Mouse (Mus musculus): ENCODE results near the gene Lst1. TPM values are rescaled to one million over a fixed set of nuclear protein-coding genes. Genes with fewer than 3 reads are reported as not detected.
A peak's percentile ranks its signal among the peaks of the same experiment; 100 is the strongest.

The Lst1 gene
- polyA plus RNA-seq, 1 experiment, result 8.2 TPM

DNA sequence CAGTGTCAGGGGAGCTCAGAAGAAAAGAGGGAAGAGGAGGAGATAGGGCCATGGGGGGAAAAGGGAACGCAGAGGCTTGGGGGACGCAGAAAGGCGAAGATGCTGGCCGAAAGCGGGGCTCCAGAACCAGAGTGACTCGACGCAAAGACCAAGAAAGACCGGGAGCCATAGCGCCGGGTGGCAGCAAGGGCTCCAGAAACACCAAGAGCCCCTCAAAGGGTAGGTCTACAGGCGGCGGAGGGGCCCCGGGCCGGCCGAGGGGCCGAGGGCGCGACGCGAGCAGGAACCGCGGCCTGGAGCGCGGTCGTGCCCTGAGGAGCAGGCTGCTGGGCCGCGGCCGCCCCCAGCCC, 24.0 kb downstream of the Lst1 start:
- TF ChIP-seq POLR2A (IDR thresholded peaks at IDR 0.05; ENCODE audit: borderline replicate concordance, extremely low read depth, insufficient read depth, insufficient read length, poor library complexity, severe bottlenecking), result no peak
- no peak for TF ChIP-seq CTCF (IDR thresholded peaks at IDR 0.05; ENCODE audit: borderline replicate concordance, extremely low read depth, insufficient read depth, insufficient read length)
- peak; percentile 20 for DNase-seq (ENCODE audit: low read depth)

- TF ChIP-seq POLR2A (IDR thresholded peaks at IDR 0.05; ENCODE audit: borderline replicate concordance, extremely low read depth, insufficient read depth, insufficient read length, poor library complexity, severe bottlenecking), result no peak
- TF ChIP-seq CTCF (IDR thresholded peaks at IDR 0.05; ENCODE audit: borderline replicate concordance, extremely low read depth, insufficient read depth, insufficient read length), result no peak
- peak; percentile 28 for DNase-seq (ENCODE audit: low read depth)
These were observed 24.7 kb downstream of the Lst1 start for GRCm38 (mm10) chr17:35163326-35164081.

DNA sequence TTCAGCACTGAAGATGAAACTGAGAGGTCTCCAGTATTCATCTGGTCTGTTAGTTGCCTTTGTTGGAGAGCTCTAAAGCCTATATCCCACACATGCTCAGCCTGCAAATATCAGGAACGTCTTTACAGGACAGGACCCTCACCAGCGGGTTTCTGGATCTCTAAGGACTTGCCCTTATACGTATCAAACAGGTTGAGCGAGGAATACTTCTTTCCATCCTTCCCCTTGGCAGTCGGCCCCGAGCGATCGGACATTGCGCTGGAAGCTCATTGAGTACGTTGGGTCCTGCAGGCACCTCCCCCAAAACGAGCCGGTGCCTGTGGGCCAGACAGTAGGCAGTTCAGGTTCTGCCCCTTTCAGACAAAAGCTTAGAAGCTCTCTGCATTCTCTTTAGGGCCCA, 25.5 kb downstream of the Lst1 start:
- TF ChIP-seq POLR2A (IDR thresholded peaks at IDR 0.05; ENCODE audit: borderline replicate concordance, extremely low read depth, insufficient read depth, insufficient read length, poor library complexity, severe bottlenecking) (no peak), CTCF (IDR thresholded peaks at IDR 0.05; ENCODE audit: borderline replicate concordance, extremely low read depth, insufficient read depth, insufficient read length) (no peak)
- DNase-seq (ENCODE audit: low read depth), result no peak

DNA sequence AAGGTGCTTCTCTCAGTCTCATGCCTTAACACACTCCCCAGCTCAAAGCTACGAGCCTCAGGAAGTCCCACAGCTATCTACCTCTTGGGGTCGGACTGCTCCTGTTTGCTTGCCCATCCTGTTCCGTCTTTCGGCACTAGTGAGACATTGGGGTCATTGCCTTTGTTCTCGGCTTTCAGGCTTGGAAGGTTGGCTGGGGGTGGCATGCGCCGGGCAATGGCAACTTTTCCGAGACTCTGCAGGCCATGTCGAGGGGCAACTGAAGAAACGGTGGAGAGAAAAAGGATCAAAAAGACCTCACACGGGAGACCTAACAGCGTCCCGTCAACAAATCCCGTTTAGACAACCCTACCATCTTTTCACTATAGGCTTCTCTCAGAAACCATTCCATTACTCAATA, 26.1 kb downstream of the Lst1 start:
- no peak for DNase-seq (ENCODE audit: low read depth)
- TF ChIP-seq CTCF (IDR thresholded peaks at IDR 0.05; ENCODE audit: borderline replicate concordance, extremely low read depth, insufficient read depth, insufficient read length) (no peak), POLR2A (IDR thresholded peaks at IDR 0.05; ENCODE audit: borderline replicate concordance, extremely low read depth, insufficient read depth, insufficient read length, poor library complexity, severe bottlenecking) (no peak)

DNA sequence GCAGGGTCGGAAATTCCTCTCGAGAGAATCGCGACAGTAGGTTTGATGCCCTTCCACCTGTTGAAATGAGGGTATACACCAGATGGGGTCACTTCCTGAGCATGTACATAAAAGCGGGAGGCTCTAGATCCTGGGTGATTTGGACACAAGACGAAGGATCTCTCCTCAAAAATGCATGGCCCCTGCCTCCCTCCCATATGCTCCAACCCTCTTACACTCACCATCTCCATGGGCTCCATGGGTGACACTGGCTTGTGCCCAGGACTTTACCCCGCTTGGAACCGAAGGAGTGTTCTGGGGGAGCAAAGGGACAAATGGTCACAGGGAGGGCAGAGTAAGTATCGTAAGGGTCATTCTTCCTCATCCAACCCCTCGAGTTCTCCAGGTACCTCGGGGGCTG, 26.8 kb downstream of the Lst1 start:
- no peak for TF ChIP-seq CTCF (IDR thresholded peaks at IDR 0.05; ENCODE audit: borderline replicate concordance, extremely low read depth, insufficient read depth, insufficient read length)
- TF ChIP-seq POLR2A (IDR thresholded peaks at IDR 0.05; ENCODE audit: borderline replicate concordance, extremely low read depth, insufficient read depth, insufficient read length, poor library complexity, severe bottlenecking), result no peak
- DNase-seq (ENCODE audit: low read depth), result no peak

DNA sequence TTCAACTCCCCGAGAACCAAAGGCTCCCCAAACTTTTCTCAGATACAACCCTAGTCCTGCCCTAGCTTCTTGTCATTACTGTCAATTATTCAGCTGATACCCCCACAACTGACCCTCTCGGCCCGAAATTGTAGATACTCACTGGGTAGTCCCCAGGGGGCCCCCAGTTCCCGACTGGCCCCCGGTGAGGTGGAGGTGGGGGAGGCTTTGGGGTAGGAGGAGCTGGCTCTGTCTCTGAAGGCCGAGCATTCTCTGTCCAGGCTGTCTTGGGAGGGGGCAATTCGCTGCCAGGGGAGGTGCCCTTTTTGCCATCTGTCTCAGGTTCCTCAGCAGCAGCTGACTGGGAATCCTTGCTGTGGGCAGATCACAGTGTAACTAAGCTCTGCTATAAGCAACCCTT, 28.6 kb downstream of the Lst1 start:
- no peak for DNase-seq (ENCODE audit: low read depth)
- no peak for TF ChIP-seq POLR2A (IDR thresholded peaks at IDR 0.05; ENCODE audit: borderline replicate concordance, extremely low read depth, insufficient read depth, insufficient read length, poor library complexity, severe bottlenecking)

DNA sequence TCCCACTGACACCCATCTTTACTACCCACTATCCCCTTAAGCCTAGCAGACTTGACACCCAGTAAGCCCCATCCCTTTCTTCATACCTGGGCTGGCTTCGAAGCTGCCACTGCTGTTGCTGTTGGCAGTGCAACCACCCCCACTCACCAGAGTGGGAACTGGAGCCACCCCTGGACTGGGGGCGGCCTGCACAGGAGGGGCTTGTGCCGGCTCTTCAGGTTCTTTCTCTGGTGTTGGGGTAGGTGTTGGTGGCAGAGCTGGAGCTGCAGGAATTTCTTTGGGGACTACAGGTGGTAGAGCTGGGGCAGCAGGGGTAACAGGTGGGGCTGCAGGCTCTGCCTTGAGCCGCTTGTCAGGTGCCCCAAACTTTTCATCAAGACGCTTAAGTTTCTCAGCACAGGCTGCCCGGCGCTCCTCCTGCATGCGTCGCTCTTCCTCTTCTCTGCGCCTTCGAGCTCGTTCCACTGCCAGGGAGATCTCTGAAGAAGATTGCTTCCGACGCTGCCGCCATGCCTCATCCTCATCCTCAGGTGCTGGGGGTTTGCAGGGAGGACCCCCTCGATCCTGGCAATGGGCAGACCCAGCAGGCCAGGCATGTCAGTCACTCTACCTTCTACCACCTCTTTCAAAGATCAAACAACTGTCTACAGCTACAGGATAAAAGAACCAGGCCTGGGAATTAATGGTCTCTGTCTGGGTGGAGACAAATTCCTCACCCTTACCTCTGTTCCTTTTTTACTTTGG, 29.2 kb downstream of the Lst1 start:
- no peak for DNase-seq (ENCODE audit: low read depth)
- no peak for TF ChIP-seq POLR2A (IDR thresholded peaks at IDR 0.05; ENCODE audit: borderline replicate concordance, extremely low read depth, insufficient read depth, insufficient read length, poor library complexity, severe bottlenecking)
- TF ChIP-seq CTCF (IDR thresholded peaks at IDR 0.05; ENCODE audit: borderline replicate concordance, extremely low read depth, insufficient read depth, insufficient read length), result no peak

DNA sequence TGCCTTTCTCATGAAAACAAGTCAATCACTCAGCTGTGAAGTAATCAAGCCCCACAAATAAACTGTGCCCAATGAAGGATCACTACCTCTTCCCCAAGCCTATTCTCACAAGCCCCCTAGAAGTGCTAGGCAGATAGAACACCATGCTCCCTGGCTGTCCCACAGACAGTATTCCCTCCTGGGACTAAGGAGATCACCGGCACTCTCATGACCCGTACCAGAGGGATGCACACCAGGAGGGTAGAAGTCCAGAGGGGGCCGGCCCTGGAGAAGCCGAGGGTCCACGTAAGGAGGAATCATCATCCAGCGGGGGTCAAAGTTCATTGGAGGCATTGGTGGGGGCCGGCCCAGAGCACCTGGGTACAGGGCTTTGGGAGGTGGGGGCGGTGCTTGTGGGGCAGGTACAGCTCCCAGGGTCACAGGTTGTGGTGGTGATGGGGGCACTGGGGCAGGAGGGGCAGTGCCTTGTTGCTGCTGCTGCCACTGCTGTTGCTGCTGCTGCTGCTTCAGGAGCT, 30.5 kb downstream of the Lst1 start:
- TF ChIP-seq POLR2A (IDR thresholded peaks at IDR 0.05; ENCODE audit: borderline replicate concordance, extremely low read depth, insufficient read depth, insufficient read length, poor library complexity, severe bottlenecking) (no peak), CTCF (IDR thresholded peaks at IDR 0.05; ENCODE audit: borderline replicate concordance, extremely low read depth, insufficient read depth, insufficient read length) (no peak)
- no peak for DNase-seq (ENCODE audit: low read depth)

DNA sequence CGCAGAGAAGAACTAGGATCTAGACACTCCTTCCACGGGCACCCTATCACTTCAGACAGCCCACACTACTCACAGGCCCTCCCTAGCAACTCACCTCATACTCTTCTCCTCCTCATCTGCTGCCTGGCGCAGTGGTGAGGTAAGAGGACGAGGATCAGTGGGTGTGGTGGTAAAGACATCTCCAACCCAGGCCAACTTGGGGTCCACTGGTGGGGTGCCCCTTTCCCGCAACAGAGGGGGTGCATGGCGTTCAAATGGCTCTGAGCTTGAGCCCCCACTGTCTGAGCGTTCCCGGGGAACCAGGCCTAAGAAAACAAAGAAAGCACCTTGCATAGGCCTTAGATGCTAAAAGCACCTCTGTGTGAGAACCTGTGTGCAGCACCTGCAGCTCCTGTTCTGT, 31.0 kb downstream of the Lst1 start:
- no peak for TF ChIP-seq CTCF (IDR thresholded peaks at IDR 0.05; ENCODE audit: borderline replicate concordance, extremely low read depth, insufficient read depth, insufficient read length)
- DNase-seq (ENCODE audit: low read depth), result no peak

GRCm38 (mm10) chr17:35156461-35157200, 31.6 kb downstream of the Lst1 start:
- no peak for DNase-seq (ENCODE audit: low read depth)
- TF ChIP-seq POLR2A (IDR thresholded peaks at IDR 0.05; ENCODE audit: borderline replicate concordance, extremely low read depth, insufficient read depth, insufficient read length, poor library complexity, severe bottlenecking) (no peak), CTCF (IDR thresholded peaks at IDR 0.05; ENCODE audit: borderline replicate concordance, extremely low read depth, insufficient read depth, insufficient read length) (no peak)

DNA sequence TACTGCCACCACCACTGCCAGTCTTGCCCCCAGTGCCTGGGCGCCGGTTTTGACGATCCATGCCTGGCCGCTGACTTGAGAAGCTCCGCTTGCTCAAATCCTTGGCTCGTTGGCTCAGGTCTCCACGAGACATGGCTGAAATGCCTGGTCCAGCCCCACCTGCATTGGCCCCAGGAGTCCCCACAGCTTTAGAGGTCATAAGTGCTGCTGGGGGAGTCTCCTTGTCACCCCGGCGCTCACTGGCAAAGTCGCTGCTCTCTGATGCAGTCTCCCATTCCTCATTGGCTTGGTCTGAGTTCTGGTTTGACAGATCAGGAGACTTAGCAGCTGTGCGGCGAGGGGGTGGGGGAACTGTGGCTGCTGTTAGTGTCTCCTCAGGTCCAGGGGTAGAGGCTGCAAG, 32.8 kb downstream of the Lst1 start:
- TF ChIP-seq CTCF (IDR thresholded peaks at IDR 0.05; ENCODE audit: borderline replicate concordance, extremely low read depth, insufficient read depth, insufficient read length), result no peak
- TF ChIP-seq POLR2A (IDR thresholded peaks at IDR 0.05; ENCODE audit: borderline replicate concordance, extremely low read depth, insufficient read depth, insufficient read length, poor library complexity, severe bottlenecking), result no peak
- DNase-seq (ENCODE audit: low read depth), result no peak
